Mouse (Mus musculus) lung, postnatal 25 days (tissue): ENCODE data around the gene Dpp6.

Experiments used
- DNase-seq: peaks from one replicate; pipeline ENCODE4 v3.0.0; 2022; ENCODE audit warnings: low spot score

The Dpp6 gene

GRCm38 (mm10) chr5:26816975-26817941, at the start of gene Dpp6:
Dpp6 (plus strand) TSS chr5:26817203.
- DNase-seq, result no peak

GRCm38 (mm10) chr5:26783955-26784354, 33.0 kb upstream of the Dpp6 start:
- DNase-seq, result no peak

GRCm38 (mm10) chr5:26795524-26795923, 21.5 kb upstream of the Dpp6 start:
- no peak for DNase-seq

- no peak for DNase-seq
These were observed 19.0 kb downstream of the Dpp6 start for GRCm38 (mm10) chr5:26835972-26836371.

- DNase-seq, result no peak
These were observed 24.1 kb downstream of the Dpp6 start for GRCm38 (mm10) chr5:26841151-26841550.

- DNase-seq, result no peak
These were observed 37.7 kb downstream of the Dpp6 start for GRCm38 (mm10) chr5:26854746-26855145.

- DNase-seq, result no peak
These were observed 58.4 kb downstream of the Dpp6 start for GRCm38 (mm10) chr5:26875449-26875848.

- no peak for DNase-seq
These were observed 70.5 kb downstream of the Dpp6 start for GRCm38 (mm10) chr5:26887496-26887895.

- no peak for DNase-seq
These were observed 71.1 kb downstream of the Dpp6 start for GRCm38 (mm10) chr5:26888080-26888479.

GRCm38 (mm10) chr5:26894346-26894745, 77.3 kb downstream of the Dpp6 start:
- no peak for DNase-seq

GRCm38 (mm10) chr5:26903786-26904185, 86.8 kb downstream of the Dpp6 start:
- DNase-seq, result no peak

GRCm38 (mm10) chr5:26904324-26905041, 87.5 kb downstream of the Dpp6 start:
- DNase-seq, result no peak

GRCm38 (mm10) chr5:26907151-26907550, 90.1 kb downstream of the Dpp6 start:
- no peak for DNase-seq

GRCm38 (mm10) chr5:26908612-26909011, 91.6 kb downstream of the Dpp6 start:
- no peak for DNase-seq

GRCm38 (mm10) chr5:26910353-26910752, 93.3 kb downstream of the Dpp6 start:
- no peak for DNase-seq

- DNase-seq, result no peak
These were observed 95.0 kb downstream of the Dpp6 start for GRCm38 (mm10) chr5:26911965-26912364.

GRCm38 (mm10) chr5:26918763-26919162, 101.8 kb downstream of the Dpp6 start:
- DNase-seq, result no peak

- no peak for DNase-seq
These were observed 107.5 kb downstream of the Dpp6 start for GRCm38 (mm10) chr5:26924552-26924951.

GRCm38 (mm10) chr5:26932413-26933122, 115.6 kb downstream of the Dpp6 start:
- no peak for DNase-seq

- DNase-seq, result no peak
These were observed 117.9 kb downstream of the Dpp6 start for GRCm38 (mm10) chr5:26934911-26935310.

- DNase-seq, result no peak
These were observed 124.5 kb downstream of the Dpp6 start for GRCm38 (mm10) chr5:26941471-26941870.

GRCm38 (mm10) chr5:26945169-26945920, 128.3 kb downstream of the Dpp6 start:
- no peak for DNase-seq
